Mouse (Mus musculus): ENCODE results near the gene Dpm2.

Gene Dpm2

DNA sequence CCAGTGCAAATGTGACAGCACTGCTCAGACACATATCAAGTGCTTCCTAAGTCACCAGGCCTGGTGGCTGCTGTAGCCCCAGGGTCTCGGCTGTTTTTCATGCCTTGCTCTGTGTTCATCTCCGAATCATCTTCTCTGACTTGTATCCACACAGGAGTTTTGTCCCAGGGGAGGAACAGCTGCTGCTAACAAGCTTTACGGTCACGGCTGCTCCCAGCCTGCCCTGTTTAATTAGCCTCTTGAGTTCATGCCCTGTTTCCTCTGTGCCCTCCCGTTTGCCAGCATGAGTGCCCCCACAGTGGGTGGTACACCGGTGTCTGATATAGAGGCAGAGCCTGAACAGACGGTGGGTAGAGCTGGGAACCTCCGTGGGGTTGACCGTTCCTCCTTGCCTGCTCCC, 47.4 kb downstream of the Dpm2 start:
- no peak for DNase-seq

DNA sequence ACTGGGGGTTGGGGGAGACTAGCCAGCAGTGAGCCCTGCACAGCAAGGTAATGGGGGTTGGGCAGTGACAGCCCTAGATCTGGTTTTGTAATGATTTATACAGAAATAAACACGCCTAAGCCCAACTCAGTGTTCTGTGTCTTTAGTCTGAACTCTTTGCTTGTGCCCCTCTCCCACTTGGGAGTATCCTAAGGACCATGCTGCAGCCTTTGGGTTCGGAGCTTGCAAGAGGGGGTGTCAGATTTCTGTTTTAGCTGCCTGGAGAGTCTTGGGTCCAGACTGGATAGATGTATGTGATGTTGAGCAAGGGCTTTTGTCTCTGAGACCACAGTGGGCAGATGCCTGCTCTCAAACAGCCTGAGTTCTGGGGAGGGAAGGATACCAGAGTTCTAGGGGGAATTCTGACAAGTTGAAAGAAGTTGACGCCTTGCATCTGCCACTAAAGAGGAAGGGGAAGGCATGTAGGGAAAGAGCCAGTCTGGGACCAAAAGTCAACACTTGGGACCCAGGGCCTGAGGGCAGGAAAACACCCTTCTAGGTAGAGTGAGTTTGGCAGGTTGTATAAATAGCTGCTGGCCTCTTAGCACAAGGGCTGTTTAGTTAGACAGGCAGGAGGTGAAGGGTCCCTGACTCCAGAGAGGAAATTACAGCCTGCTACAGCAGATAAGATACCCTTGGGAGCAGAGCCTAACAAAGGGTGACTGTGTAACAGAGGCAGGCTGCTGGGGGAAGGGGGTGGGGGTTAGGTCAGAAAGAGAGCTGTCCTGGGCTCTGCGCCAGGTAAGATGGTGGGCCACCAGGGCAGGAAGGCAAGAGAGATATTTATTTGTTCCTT, 50.2 kb downstream of the Dpm2 start:
- peak; percentile 59 for DNase-seq

DNA sequence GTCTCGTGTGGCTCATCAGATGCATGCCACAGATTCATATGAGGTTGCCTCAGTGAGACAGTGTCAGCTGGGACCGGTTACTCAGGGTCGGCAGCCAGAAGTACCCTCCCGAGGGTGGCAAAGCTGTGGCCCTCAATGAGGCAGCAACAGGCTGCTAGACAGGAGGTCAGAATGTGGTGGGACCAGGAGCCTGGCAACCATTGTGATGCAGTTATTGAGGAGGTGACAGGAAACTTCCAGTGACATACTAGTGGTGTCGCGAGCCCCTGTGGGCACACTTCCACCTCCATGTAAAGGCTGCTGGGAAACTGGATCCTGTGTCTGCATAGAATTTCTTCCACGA, 50.8 kb downstream of the Dpm2 start, which contains the start of gene Ak1:
Gene Ak1 (plus strand): TSS at position 242 of the 343 bp plus-strand sequence.
- DNase-seq = no peak

Measured in lung, postnatal 14 days (tissue).